Comparison of ENCODE assay signal across 28 mouse cellular contexts in genomic region chr3:57500846-57501245, GRCm38 (mm10).
A peak's percentile ranks its signal among the peaks of the same experiment; 100 is the strongest.
DNase-seq lines count a peak whose midpoint lies in the region; ATAC-seq and TF ChIP-seq lines count a peak whose summit lies in the region.
"Had no signal": no experiment of that assay in that cellular context is flagged by ENCODE, and none has a peak within 500 bp of the region (broad histone marks: within the 10 kb centered on the region; RNA-seq: fewer than 3 reads in every experiment).

No protein-coding gene starts in this region.

- H3K27ac ChIP-seq in gastrocnemius, adult 2 months: 0 out of 2 replicates have a peak overlapping the region, but pooled peaks have one; percentile 35
- no peak overlapping the region for H3K27ac ChIP-seq in liver, postnatal 0 days (ENCODE audit: low read depth)
- H3K27ac ChIP-seq: embryonic facial prominence, embryonic 13.5 days; embryonic facial prominence, embryonic 15.5 days; forebrain, embryonic 10.5 days; forebrain, embryonic 12.5 days had no signal

- H3K4me2 ChIP-seq in liver, postnatal 0 days (ENCODE audit: low read depth, low read length): no peak overlapping the region
- H3K4me2 ChIP-seq: embryonic facial prominence, embryonic 13.5 days; embryonic facial prominence, embryonic 15.5 days; forebrain, embryonic 12.5 days had no signal

- no peak overlapping the region for H3K4me3 ChIP-seq in gastrocnemius, adult 2 months
- H3K4me3 ChIP-seq in liver, postnatal 0 days (ENCODE audit: low read depth, low read length): no peak overlapping the region
- H3K4me3 ChIP-seq: embryonic facial prominence, embryonic 13.5 days; embryonic facial prominence, embryonic 15.5 days; forebrain, embryonic 10.5 days; forebrain, embryonic 12.5 days had no signal

- TF ChIP-seq CTCF in gastrocnemius, adult 2 months (IDR thresholded peaks at IDR 0.05): no peak
- no peak for TF ChIP-seq CTCF in liver, postnatal 0 days (IDR thresholded peaks at IDR 0.05; ENCODE audit: low read depth)

- H3K27me3 ChIP-seq in liver, postnatal 0 days (ENCODE audit: insufficient read depth, low read length): no peaks in the 10 kb centered on the region
- H3K27me3 ChIP-seq: CH12.LX; embryonic facial prominence, embryonic 13.5 days; embryonic facial prominence, embryonic 15.5 days; forebrain, embryonic 12.5 days; Patski had no signal

- H3K4me1 ChIP-seq in liver, postnatal 0 days (ENCODE audit: insufficient read depth): no peaks in the 10 kb centered on the region
- H3K4me1 ChIP-seq: forebrain, embryonic 12.5 days had no signal

- H3K9me3 ChIP-seq in liver, postnatal 0 days (ENCODE audit: low read length): no peaks in the 10 kb centered on the region
- H3K9me3 ChIP-seq: embryonic facial prominence, embryonic 13.5 days; embryonic facial prominence, embryonic 15.5 days; forebrain, embryonic 10.5 days; forebrain, embryonic 12.5 days had no signal

- 81% methylated on average over 9 of the region's 9 CpGs for WGBS in liver, postnatal 0 days (ENCODE audit: insufficient replicate concordance)

- intact Hi-C loops in gastrocnemius, adult 2 months (cut with DNase I): no loop called here

- DNase-seq in gastrocnemius, adult 2 months: no peak
- DNase-seq in gastrocnemius, adult 18-20 months (ENCODE audit: low spot score): no peak
- peak; percentile 5 for DNase-seq in testis, postnatal 10 days (ENCODE audit: low spot score)
- no peak for DNase-seq in testis, postnatal 14 days (ENCODE audit: low spot score)
- DNase-seq in gonadal fat pad, adult 2 months (ENCODE audit: low read depth): peak; percentile 70
- DNase-seq in liver, postnatal 0 days: no peak
- DNase-seq: adrenal gland, adult 8-10 months; adrenal gland, postnatal 14 days; adrenal gland, postnatal 36 days; B cell, adult 2 months; cerebellum, adult 11 months; cerebellum, adult 18-20 months; cerebellum, adult 8-10 months; cerebellum, adult 9-11 months; cerebellum, postnatal 14 days; cerebellum, postnatal 36 days; embryo, embryonic 11 days had no signal

- TF ChIP-seq EP300 in liver, postnatal 0 days (IDR thresholded peaks at IDR 0.05; ENCODE audit: low read depth): no peak

- no peak overlapping the region for H3K9ac ChIP-seq in liver, postnatal 0 days (replicated peaks)
- H3K9ac ChIP-seq: embryonic facial prominence, embryonic 13.5 days; embryonic facial prominence, embryonic 15.5 days; forebrain, embryonic 12.5 days had no signal

- H3K36me3 ChIP-seq in liver, postnatal 0 days (replicated peaks; ENCODE audit: insufficient read depth, low read length): no peaks in the 10 kb centered on the region
- H3K36me3 ChIP-seq: forebrain, embryonic 12.5 days; G1E had no signal

- ATAC-seq in liver, postnatal 0 days: no peak
- ATAC-seq: activated CD4-positive, CD25-positive, alpha-beta regulatory T cell, adult 4 months; CD4-positive, CD25-positive, alpha-beta regulatory T cell, adult 4 months; forebrain, embryonic 14.5 days; forebrain, embryonic 16.5 days had no signal

Comparison
In these comparisons a context has a peak if more than half of its experiments do, and no peak if none do; other contexts are left out.
1. DNase-seq: peak in testis, postnatal 10 days (single experiment) and gonadal fat pad, adult 2 months (single experiment); none in gastrocnemius, adult 2 months (single experiment), gastrocnemius, adult 18-20 months (single experiment), testis, postnatal 14 days (single experiment) and liver, postnatal 0 days (single experiment).